Mouse (Mus musculus): Measurements from ENCODE around the gene Lnpep.

GRCm38 (mm10) chr17:17627558-17627957 is 2.7 kb upstream of the Lnpep start:
- TF ChIP-seq POLR2A (IDR thresholded peaks at IDR 0.05; ENCODE audit: low read depth, low read length) (no peak), CTCF (conservative IDR thresholded peaks at IDR 0.05; ENCODE audit: insufficient read depth, insufficient read length, low read depth, low read length) (no peak)
